Mouse (Mus musculus): Measurements from ENCODE around the gene Alox12e. TPM values are rescaled to one million over a fixed set of nuclear protein-coding genes. Genes with fewer than 3 reads are reported as not detected.

The Alox12e gene
- polyA plus RNA-seq, 1 experiment from 2014 or later: not detected

- ATAC-seq (ENCODE audit: low FRiP score, low read depth): no peak
- Histone ChIP-seq H3K9ac (replicated peaks) (no peak overlapping the region), H3K36me3 (no peaks in the 10 kb centered on the region), H3K4me2 (replicated peaks) (no peak overlapping the region), H3K9me3 (no peaks in the 10 kb centered on the region), H3K4me3 (no peak overlapping the region), H3K4me1 (no peaks in the 10 kb centered on the region), H3K27me3 (no peaks in the 10 kb centered on the region), H3K27ac (replicated peaks) (no peak overlapping the region)
- 82% methylated on average over 4 of the region's 4 CpGs for WGBS
These were observed 38.8 kb downstream of the Alox12e start for GRCm38 (mm10) chr11:70283666-70284065.

- no peak for ATAC-seq (ENCODE audit: low FRiP score, low read depth)
- WGBS: 70% methylated on average over 3 of the region's 3 CpGs
- Histone ChIP-seq H3K4me3 (no peak overlapping the region), H3K36me3 (no peaks in the 10 kb centered on the region), H3K27ac (replicated peaks) (no peak overlapping the region), H3K4me2 (replicated peaks) (no peak overlapping the region), H3K4me1 (no peaks in the 10 kb centered on the region), H3K9me3 (no peaks in the 10 kb centered on the region), H3K9ac (replicated peaks) (no peak overlapping the region), H3K27me3 (no peaks in the 10 kb centered on the region)
These were observed 42.0 kb downstream of the Alox12e start for GRCm38 (mm10) chr11:70280441-70280840.

- ATAC-seq (ENCODE audit: low FRiP score, low read depth): no peak
- WGBS: 86% methylated on average over 3 of the region's 3 CpGs
These were observed 43.5 kb downstream of the Alox12e start for GRCm38 (mm10) chr11:70278961-70279360.

GRCm38 (mm10) chr11:70271641-70272040 lies 50.8 kb downstream of the Alox12e start:
- 84% methylated on average over 7 of the region's 7 CpGs for WGBS
- Histone ChIP-seq H3K9me3 (no peaks in the 10 kb centered on the region), H3K9ac (replicated peaks) (no peak overlapping the region), H3K27ac (replicated peaks) (no peak overlapping the region), H3K4me2 (replicated peaks) (no peak overlapping the region), H3K36me3 (no peaks in the 10 kb centered on the region), H3K27me3 (peaks cover 2% of the 10 kb centered on the region; the same call in 1 of the 2 replicates), H3K4me1 (no peaks in the 10 kb centered on the region), H3K4me3 (no peak overlapping the region)
- no peak for ATAC-seq (ENCODE audit: low FRiP score, low read depth)

More at GRCm38 (mm10) chr11:70278961-70279360, 43.5 kb downstream of the Alox12e start:
- H3K27me3 ChIP-seq: no peaks in the 10 kb centered on the region
- H3K4me2 ChIP-seq (replicated peaks): no peak overlapping the region
- no peaks in the 10 kb centered on the region for H3K4me1 ChIP-seq
- no peak overlapping the region for H3K9ac ChIP-seq (replicated peaks)
- H3K9me3 ChIP-seq: no peaks in the 10 kb centered on the region
- H3K27ac ChIP-seq (replicated peaks): no peak overlapping the region
- H3K36me3 ChIP-seq: no peaks in the 10 kb centered on the region
- no peak overlapping the region for H3K4me3 ChIP-seq

- no peak for ATAC-seq (ENCODE audit: low FRiP score, low read depth)
- Histone ChIP-seq H3K9ac (replicated peaks) (no peak overlapping the region), H3K4me2 (replicated peaks) (no peak overlapping the region), H3K4me3 (no peak overlapping the region), H3K27me3 (peaks cover 10% of the 10 kb centered on the region), H3K27ac (replicated peaks) (no peak overlapping the region), H3K4me1 (no peaks in the 10 kb centered on the region), H3K36me3 (no peaks in the 10 kb centered on the region), H3K9me3 (no peaks in the 10 kb centered on the region)
- WGBS: 96% methylated on average over 1 of the region's 1 CpGs
These were observed 56.0 kb downstream of the Alox12e start for GRCm38 (mm10) chr11:70266405-70266804.

GRCm38 (mm10) chr11:70265819-70266218 lies 56.6 kb downstream of the Alox12e start:
- Histone ChIP-seq H3K36me3 (no peaks in the 10 kb centered on the region), H3K9me3 (no peaks in the 10 kb centered on the region), H3K9ac (replicated peaks) (no peak overlapping the region), H3K4me2 (replicated peaks) (no peak overlapping the region), H3K27me3 (peaks cover 10% of the 10 kb centered on the region), H3K27ac (replicated peaks) (no peak overlapping the region), H3K4me3 (no peak overlapping the region), H3K4me1 (no peaks in the 10 kb centered on the region)
- no peak for ATAC-seq (ENCODE audit: low FRiP score, low read depth)
- 78% methylated on average over 4 of the region's 4 CpGs for WGBS

Other genes with a start within 250 kb of the Alox12e start
- not detected in 2 replicates for gene Asgr2, start 230.0 kb downstream of the Alox12e start, polyA plus RNA-seq (2016; fragmentation: Nextera tagmentation; extraction: Ambion mirVana)
- gene Mgl2, start 192.3 kb downstream of the Alox12e start, polyA plus RNA-seq (2016; fragmentation: Nextera tagmentation; extraction: Ambion mirVana): 0.47 and 1.0 TPM in 2 replicates
- gene Clec10a, start 166.4 kb downstream of the Alox12e start, polyA plus RNA-seq (2016; fragmentation: Nextera tagmentation; extraction: Ambion mirVana): 0.58 and 1.3 TPM in 2 replicates
- 1.9 and 2.8 TPM in 2 replicates for gene Slc16a11, start 109.9 kb downstream of the Alox12e start, polyA plus RNA-seq (2016; fragmentation: Nextera tagmentation; extraction: Ambion mirVana)
- 19.0 and 19.5 TPM in 2 replicates for gene Slc16a13, start 101.6 kb downstream of the Alox12e start, polyA plus RNA-seq (2016; fragmentation: Nextera tagmentation; extraction: Ambion mirVana)
- 5.2 and 5.4 TPM in 2 replicates for gene Bcl6b, start 92.8 kb downstream of the Alox12e start, polyA plus RNA-seq (2016; fragmentation: Nextera tagmentation; extraction: Ambion mirVana)
- 210 and 213 TPM in 2 replicates for gene 0610010K14Rik, start 84.7 kb downstream of the Alox12e start, polyA plus RNA-seq (2016; fragmentation: Nextera tagmentation; extraction: Ambion mirVana)
- gene Gm21988, start 82.8 kb downstream of the Alox12e start, polyA plus RNA-seq (2016; fragmentation: Nextera tagmentation; extraction: Ambion mirVana): 10.5 and 12.4 TPM in 2 replicates
- 172 and 188 TPM in 2 replicates for gene Rnasek, start 82.8 kb downstream of the Alox12e start, polyA plus RNA-seq (2016; fragmentation: Nextera tagmentation; extraction: Ambion mirVana)
- 1.7 and 1.8 TPM in 2 replicates for gene Alox12, start 67.3 kb downstream of the Alox12e start, polyA plus RNA-seq (2016; fragmentation: Nextera tagmentation; extraction: Ambion mirVana)
- 0.14 and 0.21 TPM in 2 replicates for gene Alox15, start 29.4 kb upstream of the Alox12e start, polyA plus RNA-seq (2016; fragmentation: Nextera tagmentation; extraction: Ambion mirVana)
- 40.0 and 40.3 TPM in 2 replicates for gene Pelp1, start 87.4 kb upstream of the Alox12e start, polyA plus RNA-seq (2016; fragmentation: Nextera tagmentation; extraction: Ambion mirVana)
- 37.0 and 41.1 TPM in 2 replicates for gene Arrb2, start 110.0 kb upstream of the Alox12e start, polyA plus RNA-seq (2016; fragmentation: Nextera tagmentation; extraction: Ambion mirVana)
- 37.6 and 39.2 TPM in 2 replicates for gene Med11, start 129.3 kb upstream of the Alox12e start, polyA plus RNA-seq (2016; fragmentation: Nextera tagmentation; extraction: Ambion mirVana)
- 0.21 and 0.33 TPM in 2 replicates for gene Zmynd15, start 136.8 kb upstream of the Alox12e start, polyA plus RNA-seq (2016; fragmentation: Nextera tagmentation; extraction: Ambion mirVana)
- gene Cxcl16, start 137.4 kb upstream of the Alox12e start, polyA plus RNA-seq (2016; fragmentation: Nextera tagmentation; extraction: Ambion mirVana): 1.6 and 1.7 TPM in 2 replicates
- 0.46 TPM in 1 of 2 replicates, not detected in the other for gene Tm4sf5, start 182.6 kb upstream of the Alox12e start, polyA plus RNA-seq (2016; fragmentation: Nextera tagmentation; extraction: Ambion mirVana)
- gene Vmo1, start 192.0 kb upstream of the Alox12e start, polyA plus RNA-seq (2016; fragmentation: Nextera tagmentation; extraction: Ambion mirVana): not detected in 2 replicates
- 0.26 TPM in 1 of 2 replicates, not detected in the other for gene Gltpd2, start 196.6 kb upstream of the Alox12e start, polyA plus RNA-seq (2016; fragmentation: Nextera tagmentation; extraction: Ambion mirVana)
- gene Psmb6, start 202.7 kb upstream of the Alox12e start, polyA plus RNA-seq (2016; fragmentation: Nextera tagmentation; extraction: Ambion mirVana): 774 and 783 TPM in 2 replicates
- not detected in 2 replicates for gene Gm40193, start 210.3 kb upstream of the Alox12e start, polyA plus RNA-seq (2016; fragmentation: Nextera tagmentation; extraction: Ambion mirVana)
- 4.0 and 5.7 TPM in 2 replicates for gene Pld2, start 217.4 kb upstream of the Alox12e start, polyA plus RNA-seq (2016; fragmentation: Nextera tagmentation; extraction: Ambion mirVana)
- 14.7 and 16.8 TPM in 2 replicates for gene Mink1, start 240.3 kb upstream of the Alox12e start, polyA plus RNA-seq (2016; fragmentation: Nextera tagmentation; extraction: Ambion mirVana)

All from midbrain, embryonic 12.5 days (tissue).